Mouse (Mus musculus): ENCODE data around the gene Rdh7.
"Not testable (repeated sequence)": the region's sequence is repeated elsewhere in the genome, so short reads cannot be mapped to it uniquely, and the experiment has no call there.

Gene Rdh7

GRCm38 (mm10) chr10:127888605-127889004 is at the start of gene Rdh7:
Gene Rdh7, minus strand, starts transcription at chr10:127888817.
- no peak for DNase-seq

DNA sequence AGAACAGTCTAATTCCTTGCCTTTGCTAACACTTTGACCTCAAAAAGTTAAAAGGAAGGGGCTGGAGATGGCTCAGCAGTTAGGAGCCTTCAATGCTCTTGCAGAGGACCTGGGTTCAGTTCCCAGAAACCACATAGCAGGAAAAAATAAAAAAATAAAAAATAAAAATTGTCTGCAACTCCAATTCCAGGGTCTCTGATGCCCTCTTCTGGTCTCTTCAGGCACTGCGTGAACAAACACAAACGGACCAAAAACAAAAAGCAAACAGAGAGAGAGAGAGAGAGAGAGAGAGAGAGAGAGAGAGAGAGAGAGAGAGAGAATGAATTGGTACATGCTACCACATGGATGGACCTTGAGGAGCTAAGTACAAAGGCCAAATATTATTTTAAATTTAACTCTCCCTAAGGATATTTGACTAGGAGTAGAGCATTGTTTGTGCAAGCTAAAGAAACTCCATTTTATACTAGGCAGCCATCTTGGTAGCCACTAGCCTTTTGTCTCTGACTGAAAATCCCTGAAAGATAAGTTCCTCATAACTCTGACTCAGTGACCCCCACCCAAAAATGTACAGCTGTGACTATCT is 48.9 kb upstream of the Rdh7 start:
- peak in 1 of 2 experiments; percentile 35 for DNase-seq

- DNase-seq, result no peak
Measured at GRCm38 (mm10) chr10:127936747-127937409, 48.3 kb upstream of the Rdh7 start.

DNA sequence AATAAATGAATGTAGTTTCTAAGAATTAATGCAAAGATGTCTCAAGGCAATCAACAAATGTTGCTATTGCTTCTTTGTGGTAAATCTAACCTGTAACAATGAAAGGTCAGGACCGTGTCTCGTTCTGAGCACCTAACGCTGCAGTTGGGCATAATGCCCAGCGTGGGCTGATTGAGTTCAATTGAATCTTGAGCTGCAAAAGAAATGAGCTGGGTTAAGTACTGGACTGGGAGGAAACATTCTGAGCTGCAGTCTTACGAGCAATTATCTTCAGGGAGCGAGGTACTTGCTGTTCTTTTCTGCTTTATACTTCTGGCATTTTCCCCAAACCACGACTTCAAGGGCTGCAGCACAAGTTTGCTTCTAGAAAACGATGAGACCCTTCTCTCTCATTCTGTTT is 47.7 kb upstream of the Rdh7 start:
- DNase-seq, result no peak

DNA sequence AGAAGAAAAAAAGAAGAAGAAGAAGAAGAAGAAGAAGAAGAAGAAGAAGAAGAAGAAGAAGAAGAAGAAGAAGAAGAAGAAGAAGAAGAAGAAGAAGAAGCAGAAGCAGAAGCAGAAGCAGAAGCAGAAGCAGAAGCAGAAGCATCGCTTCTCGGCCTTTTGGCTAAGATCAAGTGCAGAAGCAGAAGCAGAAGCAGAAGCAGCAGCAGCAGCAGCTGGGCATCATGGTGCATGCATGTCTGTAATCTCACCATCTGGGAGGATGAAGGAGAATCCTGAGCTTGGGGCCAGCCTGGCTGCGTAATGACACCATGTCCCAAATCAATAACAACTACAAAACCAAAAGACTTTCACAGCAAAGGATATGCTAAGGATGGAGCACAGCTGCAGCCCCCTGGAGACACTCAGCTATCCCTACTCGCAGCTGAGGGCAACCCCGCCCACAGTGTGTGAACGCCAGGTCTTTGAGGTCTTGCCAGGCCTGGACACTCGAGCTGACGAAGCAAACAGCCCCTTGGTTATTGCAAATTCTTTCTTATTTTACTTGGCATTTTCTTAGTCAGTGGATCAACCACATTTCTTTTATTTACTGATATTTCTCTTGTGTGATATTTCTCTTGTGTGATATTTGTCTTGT is 43.8 kb upstream of the Rdh7 start:
- no peak for DNase-seq

DNA sequence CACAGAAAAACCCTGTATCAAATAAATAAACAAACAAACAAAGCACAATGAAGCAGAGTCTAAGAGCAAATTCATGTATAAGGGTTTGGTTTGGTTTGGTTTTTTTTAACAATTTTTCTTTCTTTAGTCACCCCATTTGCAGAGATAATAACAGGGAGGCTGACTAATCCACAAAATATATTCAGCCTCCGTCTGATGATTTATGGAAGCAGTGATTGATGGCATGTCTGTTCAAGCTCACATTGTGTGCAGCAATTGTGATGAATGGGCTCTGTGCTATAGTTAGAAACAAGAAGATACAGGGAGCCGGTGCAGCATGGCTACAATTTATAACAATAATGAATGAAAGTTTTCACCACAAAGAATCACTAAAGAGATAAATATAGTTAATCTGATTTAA is 39.1 kb upstream of the Rdh7 start:
- no peak for DNase-seq

DNA sequence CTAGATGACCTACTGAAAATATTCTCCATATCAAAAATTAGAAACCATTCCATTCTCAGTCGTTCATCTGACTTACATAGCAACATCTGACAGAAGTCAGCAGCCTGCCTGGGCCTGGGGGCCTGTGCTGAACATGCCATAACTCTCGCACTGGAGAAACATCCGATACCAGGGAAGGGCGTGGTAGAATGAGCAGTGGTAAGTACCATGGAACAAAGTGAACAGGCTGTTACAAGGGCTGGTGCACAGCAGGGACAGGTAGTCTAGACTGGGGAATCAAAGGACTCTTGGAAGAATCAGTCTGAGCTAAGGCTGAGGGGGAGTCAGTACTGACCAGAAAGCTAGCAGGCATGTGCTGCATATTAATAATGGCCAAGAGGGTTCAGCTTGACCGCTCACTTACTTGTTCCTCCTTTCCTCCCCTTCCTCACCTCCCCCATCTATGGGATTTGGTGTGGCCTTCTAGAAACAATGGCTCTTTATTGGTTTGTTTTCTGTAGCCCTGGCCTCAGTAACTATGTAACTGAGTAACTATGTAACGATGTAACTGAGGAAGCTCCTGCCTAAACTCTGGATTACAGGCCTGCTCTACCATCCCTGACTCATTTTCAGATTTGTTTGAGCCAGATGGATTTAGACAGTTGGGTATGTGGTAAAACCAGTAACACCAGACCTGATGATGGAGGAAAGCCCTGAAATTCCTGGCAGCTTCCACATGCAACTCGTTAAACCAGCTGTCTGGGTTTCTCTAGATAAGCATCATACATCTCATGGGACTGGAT is 36.2 kb upstream of the Rdh7 start:
- no peak for DNase-seq

GRCm38 (mm10) chr10:127923024-127923423 is 34.4 kb upstream of the Rdh7 start:
- DNase-seq, result no peak

DNA sequence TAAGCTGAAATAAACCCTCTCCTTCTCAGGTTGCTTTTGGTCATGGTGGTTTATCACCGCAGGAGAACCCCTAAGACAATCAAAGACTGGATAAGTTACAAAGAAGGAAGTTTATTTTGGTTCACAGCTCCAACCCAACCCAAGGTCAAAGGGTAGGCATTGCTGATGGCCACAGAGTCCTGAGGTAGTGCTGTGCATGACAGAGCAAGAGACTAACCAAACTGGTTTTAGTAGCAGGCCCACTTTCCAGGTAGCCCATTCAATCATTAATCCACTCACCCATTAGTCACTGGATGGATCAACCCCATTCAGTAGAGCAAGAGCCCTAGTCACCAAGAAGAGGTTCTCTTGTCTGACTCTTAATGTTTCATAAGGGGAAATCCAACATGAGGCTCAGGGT is 33.6 kb upstream of the Rdh7 start:
- no peak for DNase-seq

DNA sequence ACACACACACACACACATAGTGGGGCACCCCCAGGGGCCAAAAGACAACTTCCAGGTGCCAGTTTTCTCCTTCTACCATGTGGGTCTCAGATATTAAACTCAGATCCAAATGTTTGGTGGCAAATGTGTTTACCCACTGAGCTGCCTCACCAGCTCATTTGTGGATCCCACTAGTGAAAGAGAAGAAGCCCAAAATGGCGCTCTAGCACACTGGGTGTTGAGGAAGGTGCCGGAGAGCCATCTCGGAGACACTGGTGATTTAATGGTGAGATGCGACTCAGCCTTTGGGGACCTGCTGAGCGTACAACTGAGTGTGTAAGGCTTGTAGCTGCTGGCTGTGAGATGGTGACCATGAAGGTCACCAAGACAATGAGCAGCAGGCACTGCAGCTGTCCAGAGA is 29.0 kb upstream of the Rdh7 start:
- no peak for DNase-seq

DNA sequence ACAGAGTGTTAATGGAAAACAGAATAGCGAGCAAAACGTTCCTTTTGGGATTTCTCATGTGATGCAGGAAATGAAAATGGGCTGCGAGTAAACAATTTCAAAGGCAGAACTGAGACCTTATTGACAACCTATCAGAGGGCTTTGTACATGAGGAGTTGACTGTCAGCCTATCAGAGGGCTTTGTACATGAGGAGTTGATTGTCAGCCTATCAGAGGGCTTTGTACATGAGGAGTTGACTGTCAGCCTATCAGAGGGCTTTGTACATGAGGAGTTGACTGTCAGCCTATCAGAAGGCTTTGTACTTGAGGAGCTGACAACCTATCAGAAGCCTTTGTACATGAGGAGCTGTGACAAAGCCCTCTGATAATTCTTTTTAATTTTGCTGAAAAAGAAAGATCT is 28.6 kb upstream of the Rdh7 start:
- DNase-seq, result not testable (repeated sequence)

GRCm38 (mm10) chr10:127915578-127915977 is 27.0 kb upstream of the Rdh7 start:
- no peak for DNase-seq

- DNase-seq, result no peak
Measured at GRCm38 (mm10) chr10:127907386-127907951, 18.9 kb upstream of the Rdh7 start.

DNA sequence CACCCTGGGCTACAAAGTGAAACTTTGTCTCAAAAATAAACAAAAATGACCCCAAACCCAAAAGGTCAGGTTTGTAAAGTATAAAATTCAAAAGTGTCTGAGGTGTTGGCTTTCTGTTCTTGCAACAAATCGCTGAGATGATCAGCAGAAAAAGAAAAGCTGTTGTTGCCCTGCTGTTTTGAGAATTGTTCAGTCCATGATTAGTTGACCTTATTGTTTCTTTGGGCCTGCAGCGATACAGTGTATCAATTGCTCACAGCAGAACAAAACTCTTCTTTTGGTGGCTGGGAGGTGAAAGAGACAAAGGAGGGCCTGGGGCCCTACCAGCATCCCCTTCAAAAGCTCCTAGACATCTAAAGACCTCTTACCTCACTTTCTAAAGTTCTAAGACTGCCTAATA is 17.5 kb upstream of the Rdh7 start:
- DNase-seq, result no peak

DNA sequence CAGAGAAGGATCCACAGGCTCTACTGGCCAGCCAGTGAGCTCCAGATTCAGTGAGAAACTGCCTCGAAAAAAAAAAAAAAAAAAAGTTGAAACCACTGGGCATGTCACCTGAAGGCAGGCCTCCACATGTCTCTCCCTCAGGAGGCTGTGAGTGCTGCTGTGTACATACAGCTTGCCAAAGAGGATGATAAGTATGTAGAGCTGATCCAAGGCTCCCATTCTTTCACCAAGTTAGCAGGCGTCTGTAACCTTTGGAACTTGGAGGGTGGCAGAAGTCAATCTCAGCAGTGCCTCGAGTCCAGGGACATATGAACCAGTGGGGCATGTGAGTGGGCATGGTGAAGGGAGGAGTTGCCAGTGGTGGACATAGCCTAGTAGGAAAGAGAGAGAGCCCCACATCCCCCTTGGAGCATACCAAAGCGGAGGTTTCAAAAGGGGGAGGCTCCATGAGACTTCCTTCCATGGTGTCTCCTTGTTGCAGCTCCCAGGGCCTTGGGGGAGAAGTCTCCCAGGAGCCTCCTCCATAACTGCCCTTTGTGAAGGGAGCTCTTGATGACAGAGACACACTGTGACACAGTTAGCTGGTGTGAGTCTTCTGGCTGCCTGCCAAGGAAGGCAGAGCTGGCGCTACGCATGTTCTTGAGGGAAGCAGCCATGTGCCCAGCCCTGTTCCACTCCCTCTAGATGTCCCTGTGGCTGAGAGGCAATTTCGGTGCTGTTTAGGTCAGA is 16.3 kb upstream of the Rdh7 start:
- DNase-seq, result no peak

DNA sequence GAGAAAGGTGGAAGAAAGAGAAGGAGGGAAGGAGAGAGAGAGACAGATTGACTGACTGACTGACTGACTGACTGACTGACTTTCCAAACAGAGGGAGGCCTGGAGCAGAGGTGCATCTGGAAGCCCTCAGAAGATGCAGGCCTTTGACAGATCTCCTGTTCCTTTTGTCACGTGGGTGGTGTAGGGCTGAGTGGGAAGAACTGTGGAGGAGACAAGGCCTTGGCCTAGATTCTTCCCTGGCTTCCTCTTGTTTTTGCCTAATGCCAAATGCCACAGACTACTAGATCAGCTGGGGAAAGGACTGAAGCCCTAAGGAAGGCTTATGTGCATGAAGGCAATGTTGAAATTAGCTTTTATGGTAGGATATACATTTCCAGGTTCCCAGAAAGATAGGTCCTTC is 14.5 kb upstream of the Rdh7 start:
- no peak for DNase-seq

DNA sequence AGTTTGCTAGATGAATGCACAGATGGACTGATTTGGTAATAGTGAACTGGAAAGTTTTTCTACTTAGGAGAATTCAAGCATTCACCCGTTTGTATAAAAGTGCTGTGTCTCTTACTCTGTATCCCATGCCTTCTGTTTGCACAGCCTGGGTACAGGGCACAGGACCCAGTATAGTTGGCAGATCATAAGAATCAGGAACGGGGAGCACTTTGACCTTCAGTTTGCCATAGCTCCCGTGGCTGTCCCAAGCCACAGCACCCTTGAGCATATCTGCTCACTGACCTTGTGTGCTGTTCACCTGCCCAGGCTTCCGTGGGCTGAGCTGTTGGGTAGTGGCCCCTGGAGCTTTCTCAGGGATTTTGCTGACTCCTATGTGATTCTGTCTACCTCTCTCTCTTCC is 13.1 kb upstream of the Rdh7 start:
- DNase-seq, result no peak

GRCm38 (mm10) chr10:127899783-127900182 is 11.2 kb upstream of the Rdh7 start:
- no peak for DNase-seq

- DNase-seq, result no peak
Measured at GRCm38 (mm10) chr10:127898218-127898617, 9.6 kb upstream of the Rdh7 start, which contains the start of gene Sdr9c7. Gene Sdr9c7, plus strand, starts transcription at chr10:127898518.

GRCm38 (mm10) chr10:127897506-127897905 is 8.9 kb upstream of the Rdh7 start:
- DNase-seq, result no peak

GRCm38 (mm10) chr10:127896705-127897104 is 8.1 kb upstream of the Rdh7 start:
- no peak for DNase-seq

Data from spleen, adult 18-20 months (tissue).